Mouse (Mus musculus) monocyte, adult 2 months (primary cell): ENCODE measurements around the gene Runx1.

Experiments
- DNase-seq, 2 experiments: peaks; one replicate each; pipeline ENCODE4 v3.0.0; 2022; ENCODE audit warnings: low spot score in 2 of 2, low read depth in 1 of 2

The Runx1 gene

GRCm38 (mm10) chr16:92580981-92581380 lies 245.0 kb downstream of the Runx1 start:
- no peak for DNase-seq

DNA sequence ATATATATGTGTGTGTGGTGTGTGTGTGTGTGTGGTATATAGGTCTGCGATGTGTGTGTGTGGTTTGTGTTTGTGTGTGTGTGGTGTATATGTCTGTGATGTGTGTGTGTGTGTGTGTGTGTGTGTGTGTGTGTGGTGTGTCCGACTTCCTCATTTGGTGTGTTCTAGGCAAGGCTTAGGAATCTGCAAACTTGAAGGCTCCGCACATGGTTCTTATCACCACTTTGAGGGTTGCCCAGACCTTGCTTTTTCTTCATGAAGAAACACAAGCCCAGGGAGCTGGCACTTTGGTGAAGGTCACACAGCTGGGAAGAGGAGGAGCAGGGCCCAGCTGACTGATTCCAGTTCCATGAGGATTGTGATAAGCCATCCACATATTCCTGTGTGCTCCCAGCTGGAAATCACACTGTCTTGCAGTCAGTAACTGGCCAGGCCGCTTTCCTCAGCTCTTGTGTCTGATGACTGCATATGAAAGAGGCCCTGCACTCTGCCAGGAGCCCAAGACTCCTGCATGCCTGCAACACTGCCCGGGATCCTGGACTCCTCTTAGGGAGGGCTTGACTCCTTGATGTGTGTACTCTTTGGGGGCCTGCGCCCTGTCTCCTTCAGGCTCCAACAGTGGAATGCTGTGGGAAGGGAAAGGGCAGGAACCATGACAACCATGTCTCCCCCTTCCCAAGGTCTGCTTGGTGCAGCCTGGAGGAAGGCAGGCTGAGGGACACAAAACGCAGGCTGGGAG lies 246.9 kb downstream of the Runx1 start:
- no peak for DNase-seq

- DNase-seq, result no peak
These were observed 248.6 kb downstream of the Runx1 start for GRCm38 (mm10) chr16:92577381-92577780.

GRCm38 (mm10) chr16:92575792-92576191 lies 250.2 kb downstream of the Runx1 start:
- DNase-seq, result no peak

DNA sequence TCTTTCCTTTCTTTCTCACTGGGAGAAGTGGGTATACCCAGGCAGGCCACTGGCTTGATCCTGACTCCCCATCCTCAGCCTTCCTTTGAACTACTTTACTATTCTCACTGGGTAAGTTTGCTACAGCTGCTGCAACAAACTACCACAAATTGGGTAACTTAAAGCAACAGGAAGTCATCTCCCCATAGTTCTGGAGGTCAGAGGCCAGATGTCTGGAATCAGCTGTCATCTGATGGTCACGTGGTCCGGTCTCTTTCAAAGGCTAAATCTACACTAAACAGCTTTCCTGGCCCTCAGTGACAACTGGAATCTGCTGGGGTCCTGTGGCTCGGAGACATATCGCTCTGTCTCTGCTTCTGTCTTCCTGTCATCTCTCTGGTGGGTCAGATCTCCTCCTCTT lies 252.8 kb downstream of the Runx1 start:
- no peak for DNase-seq

DNA sequence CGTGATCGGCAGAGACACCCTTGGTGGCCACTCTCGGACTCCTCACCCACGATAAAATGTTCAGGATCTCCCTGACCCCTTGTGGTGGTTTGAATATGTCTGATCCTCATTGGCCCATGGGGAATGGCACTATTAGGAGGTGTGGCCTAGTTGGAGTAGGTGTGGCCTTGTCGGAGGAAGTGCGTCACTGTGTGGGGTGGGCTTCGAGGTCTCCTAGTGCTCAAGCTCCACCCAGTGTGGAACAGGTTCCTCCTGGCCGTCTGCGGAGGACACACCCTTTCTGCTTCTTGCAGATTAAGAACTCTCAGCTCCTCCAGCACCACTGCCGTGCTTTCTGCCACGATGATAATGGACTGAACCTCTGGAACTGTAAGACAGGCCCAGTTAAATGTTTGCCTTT lies 254.7 kb downstream of the Runx1 start:
- no peak for DNase-seq

DNA sequence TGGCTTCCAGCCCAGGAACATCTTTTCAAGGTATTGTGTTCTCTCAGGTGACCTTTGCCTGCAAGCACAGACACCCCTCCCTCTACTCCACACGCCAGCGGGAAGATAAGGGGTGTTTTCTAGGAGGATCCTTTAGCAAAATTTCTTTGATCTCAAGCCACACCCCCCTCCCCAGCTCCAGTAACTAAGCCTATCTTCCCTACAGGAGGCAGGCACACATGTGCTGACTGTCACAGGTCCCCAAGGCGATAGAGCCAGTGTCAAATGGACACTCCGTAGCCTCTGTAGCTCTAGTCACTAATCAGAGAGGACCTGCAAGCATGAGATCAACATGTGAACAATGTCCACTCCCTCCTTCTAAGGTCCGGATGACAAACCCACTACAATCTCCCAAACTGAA lies 259.8 kb downstream of the Runx1 start:
- DNase-seq, result no peak

- DNase-seq, result peak; percentile 37 to 63
These were observed 260.2 kb downstream of the Runx1 start for GRCm38 (mm10) chr16:92565708-92566107.

- no peak for DNase-seq
These were observed 260.7 kb downstream of the Runx1 start for GRCm38 (mm10) chr16:92565291-92565690.

- DNase-seq, result no peak
These were observed 270.9 kb downstream of the Runx1 start for GRCm38 (mm10) chr16:92555051-92555450.

- no peak for DNase-seq
These were observed 273.1 kb downstream of the Runx1 start for GRCm38 (mm10) chr16:92552858-92553257.

DNA sequence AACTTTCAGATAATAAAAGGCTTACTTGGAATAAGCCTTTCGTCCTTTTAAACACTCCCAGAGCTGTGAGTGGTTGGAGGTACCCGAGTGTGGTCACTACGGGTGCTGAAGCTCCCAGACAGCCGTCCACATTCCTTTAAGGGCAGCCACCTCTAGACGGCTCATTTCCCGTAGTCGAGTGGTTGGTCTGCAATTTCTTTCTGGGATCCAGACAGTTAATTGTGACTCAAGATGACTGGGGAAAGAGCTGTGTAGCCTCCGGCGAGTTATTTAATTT lies 273.9 kb downstream of the Runx1 start:
- DNase-seq, result no peak
